Mouse (Mus musculus) brain, adult 10 weeks (tissue): ENCODE measurements around the gene Zfp229. TPM values are rescaled to one million over a fixed set of nuclear protein-coding genes. Genes with fewer than 3 reads are reported as not detected.

Experiments used
- polyA plus RNA-seq: library from polyadenylated mRNA; stranded (reverse); fragments of 350-450 nt; fragmentation: Illumina TruSeq; extraction: RNeasy Lipid Tissue Mini Kit (QIAGEN cat#74804); gene quantifications from one replicate; pipeline ENCODE4 v1.2.3, GENCODE M21; 2015; ENCODE audit warnings: low read depth, low replicate concordance

Gene Zfp229
- 2.7 TPM for polyA plus RNA-seq

GRCm38 (mm10) chr17:21730495-21730894 lies at the start of gene Zfp229:
TSS of gene Zfp229 (plus strand) at chr17:21730795.

GRCm38 (mm10) chr17:21691560-21691959 lies 39.0 kb upstream of the Zfp229 start, which contains the start of gene Gm10226:
TSS of gene Gm10226 (plus strand) at chr17:21691860.

GRCm38 (mm10) chr17:21707343-21707996 lies 23.1 kb upstream of the Zfp229 start, which contains the start of gene Zfp760:
TSS of gene Zfp760 (plus strand) at chr17:21707741.

Other genes starting within 250 kb of the Zfp229 start
- 5.0 TPM for gene Zfp53, start 241.8 kb upstream of the Zfp229 start, polyA plus RNA-seq
- gene Zfp52, start 195.3 kb upstream of the Zfp229 start, polyA plus RNA-seq: 5.1 TPM
- 14.0 TPM for gene Zfp948, start 163.8 kb upstream of the Zfp229 start, polyA plus RNA-seq
- 18.1 TPM for gene Zfp983, start 80.2 kb upstream of the Zfp229 start, polyA plus RNA-seq
- gene Gm10226, start 38.9 kb upstream of the Zfp229 start, polyA plus RNA-seq: 5.0 TPM
- gene Zfp760, start 23.1 kb upstream of the Zfp229 start, polyA plus RNA-seq: 8.5 TPM
- gene Zfp820, start 115.0 kb downstream of the Zfp229 start, polyA plus RNA-seq: 0.57 TPM
- gene Zfp995, start 179.1 kb downstream of the Zfp229 start, polyA plus RNA-seq: 6.5 TPM
- gene Zfp942, start 231.7 kb downstream of the Zfp229 start, polyA plus RNA-seq: 16.8 TPM
- 28.5 TPM for gene Zfp943, start 231.8 kb downstream of the Zfp229 start, polyA plus RNA-seq